Mouse (Mus musculus): ENCODE measurements around the gene Dusp12. TPM values are rescaled to one million over a fixed set of nuclear protein-coding genes. Genes with fewer than 3 reads are reported as not detected.

Gene Dusp12
- polyA plus RNA-seq (2021): 27.3 TPM

DNA sequence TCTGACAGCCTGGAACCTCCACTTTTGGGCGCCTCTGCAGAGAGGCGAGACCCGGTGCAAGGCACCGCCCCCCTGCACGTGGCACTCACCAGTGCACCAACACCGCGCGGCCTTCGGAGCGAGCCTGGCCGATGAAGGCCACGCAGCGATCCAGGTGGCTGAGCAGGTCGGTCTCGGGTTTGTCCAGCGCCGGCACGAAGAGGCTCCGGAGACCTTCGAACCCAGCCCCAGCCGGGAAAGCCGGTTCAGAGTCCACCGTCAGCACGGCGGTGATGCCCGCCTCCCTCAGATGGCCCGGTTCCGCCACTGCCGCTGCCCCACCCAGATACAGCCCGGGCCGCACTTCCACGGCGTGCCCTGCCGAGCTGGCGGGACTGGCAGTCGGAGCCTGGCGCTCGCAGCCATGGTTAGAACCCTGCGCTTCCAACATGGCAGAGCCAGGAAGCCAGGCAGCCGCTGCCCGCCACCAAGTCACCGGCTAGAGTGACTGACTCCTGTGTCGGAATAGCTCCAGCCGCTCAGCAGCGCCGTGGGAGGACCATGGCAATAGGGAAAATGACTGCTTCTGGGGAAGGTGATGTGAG, at the start of gene Dusp12, which contains the start of gene Gm26620:
Gene Dusp12 (minus strand): TSS at position 563 of the 584 bp plus-strand sequence.
Gene Gm26620 (plus strand): TSS at position 88 of the 584 bp plus-strand sequence.
- no peaks in the 10 kb centered on the region for H3K27me3 ChIP-seq
- in situ Hi-C loops (cut with MboI; ENCODE audit: low pct_unique_long_range_greater_than_20kb): loop anchor here (25.0 kb wide), 1 partner anchor 377 kb away; the partner anchor contains the start of genes Adamts4, B4galt3 and Ndufs2

DNA sequence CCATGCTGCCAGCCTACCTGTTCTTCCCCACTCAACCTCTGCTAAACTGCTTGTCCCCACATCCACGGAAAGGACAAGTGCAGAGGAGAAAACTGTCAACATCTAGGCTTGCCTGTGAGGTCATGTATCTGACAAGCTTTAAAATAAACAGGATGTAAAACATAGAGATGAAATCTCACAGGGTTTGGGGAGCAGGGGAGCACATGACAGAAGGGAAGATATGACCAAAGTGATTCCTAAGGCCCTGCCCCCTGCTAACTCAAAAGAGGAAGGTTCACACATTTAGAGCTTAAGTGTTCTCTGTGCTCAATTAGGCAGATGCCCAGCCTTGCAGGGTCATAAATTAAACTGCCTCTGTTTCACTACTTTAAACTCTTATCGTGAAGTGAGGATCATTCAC, 49.0 kb upstream of the Dusp12 start:
- H3K27me3 ChIP-seq: no peaks in the 10 kb centered on the region
- in situ Hi-C loops (cut with MboI; ENCODE audit: low pct_unique_long_range_greater_than_20kb): no loop called here
- DNase-seq (ENCODE audit: low read depth, low spot score): no peak
- ChIA-PET CTCF (interaction anchor here (1.4 kb wide), 1 partner anchor 16 kb away, joined by 3 read pairs; no protein-coding TSS in a partner anchor), POLR2A (no interaction called here)
- no peak for TF ChIP-seq CTCF (IDR thresholded peaks at IDR 0.05)
- ATAC-seq: no peak

More for the DNA sequence above, at the start of gene Dusp12, which contains the start of gene Gm26620:
- ChIA-PET POLR2A (no interaction called here), CTCF (interaction anchor here (1.1 to 1.2 kb wide), 3 partner anchors 10 to 23 kb away, joined by 4 to 9 read pairs (median 4); no protein-coding TSS in a partner anchor)
- peak; percentile 96 for TF ChIP-seq CTCF (IDR thresholded peaks at IDR 0.05)
- DNase-seq (ENCODE audit: low read depth, low spot score) (no peak), ATAC-seq (peak; percentile 99)

DNA sequence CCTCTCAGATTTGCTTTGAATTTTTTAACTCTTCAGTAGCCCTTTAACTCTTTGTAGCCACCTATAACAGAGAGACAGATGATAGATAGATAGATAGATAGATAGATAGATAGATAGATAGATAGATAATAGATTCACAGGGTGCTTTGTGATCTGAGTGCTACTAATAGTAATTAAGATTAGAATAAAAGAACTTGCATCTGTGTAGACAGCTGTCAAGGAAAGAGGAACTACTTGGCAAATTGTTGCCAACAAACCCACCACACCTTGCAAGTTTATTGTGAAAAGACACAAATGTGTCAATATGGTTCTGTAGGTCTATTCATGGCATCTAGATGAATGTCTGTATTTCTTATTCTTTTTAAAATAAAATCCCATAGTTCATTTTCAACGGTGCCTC, 48.6 kb upstream of the Dusp12 start:
- ATAC-seq: no peak
- POLR2A ChIA-PET: no interaction called here

GRCm38 (mm10) chr1:170933386-170933920, 48.1 kb upstream of the Dusp12 start:
- no peaks in the 10 kb centered on the region for H3K27me3 ChIP-seq
- DNase-seq (ENCODE audit: low read depth, low spot score) (no peak), ATAC-seq (no peak)
- ChIA-PET CTCF (no interaction called here), POLR2A (no interaction called here)
- in situ Hi-C loops (cut with MboI; ENCODE audit: low pct_unique_long_range_greater_than_20kb): no loop called here
- TF ChIP-seq CTCF (IDR thresholded peaks at IDR 0.05): no peak

More for the DNA sequence above, 48.6 kb upstream of the Dusp12 start:
- H3K27me3 ChIP-seq: no peaks in the 10 kb centered on the region
- CTCF ChIA-PET: interaction anchor here (1.4 kb wide), 1 partner anchor 15 kb away, joined by 3 read pairs; no protein-coding TSS in a partner anchor
- TF ChIP-seq CTCF (IDR thresholded peaks at IDR 0.05): no peak
- in situ Hi-C loops (cut with MboI; ENCODE audit: low pct_unique_long_range_greater_than_20kb): no loop called here
- DNase-seq (ENCODE audit: low read depth, low spot score): no peak

DNA sequence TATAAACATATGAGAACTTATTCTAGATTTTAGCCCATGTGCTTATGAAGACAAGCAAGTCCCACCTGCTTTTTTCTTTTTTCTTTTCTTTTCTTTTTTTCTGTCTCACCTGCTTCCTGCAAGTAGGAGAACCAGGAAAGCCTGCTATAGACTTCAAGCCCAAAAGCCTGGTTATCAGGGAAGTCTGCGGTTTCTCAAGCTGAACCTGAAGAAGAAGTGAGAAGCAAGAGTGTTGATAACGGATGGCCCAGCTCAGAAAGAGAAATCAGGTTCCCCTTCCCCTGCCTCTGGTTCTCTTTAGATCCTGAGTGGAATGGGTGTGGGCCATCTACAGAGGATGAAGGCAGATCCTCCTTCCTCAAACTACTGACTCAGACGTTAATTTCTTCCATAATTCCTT, 46.7 kb upstream of the Dusp12 start:
- ChIA-PET POLR2A (no interaction called here), CTCF (no interaction called here)
- no peak for TF ChIP-seq CTCF (IDR thresholded peaks at IDR 0.05)
- ATAC-seq (no peak), DNase-seq (ENCODE audit: low read depth, low spot score) (no peak)
- in situ Hi-C loops (cut with MboI; ENCODE audit: low pct_unique_long_range_greater_than_20kb): no loop called here
- H3K27me3 ChIP-seq: no peaks in the 10 kb centered on the region

GRCm38 (mm10) chr1:170929245-170929644, 43.9 kb upstream of the Dusp12 start:
- no peak for TF ChIP-seq CTCF (IDR thresholded peaks at IDR 0.05)
- no peak for ATAC-seq
- ChIA-PET CTCF (interaction anchor here (1.0 kb wide), 1 partner anchor 38 kb away, joined by 3 read pairs; no protein-coding TSS in a partner anchor), POLR2A (no interaction called here)
- no peaks in the 10 kb centered on the region for H3K27me3 ChIP-seq
- no peak for DNase-seq (ENCODE audit: low read depth, low spot score)
- in situ Hi-C loops (cut with MboI; ENCODE audit: low pct_unique_long_range_greater_than_20kb): no loop called here

DNA sequence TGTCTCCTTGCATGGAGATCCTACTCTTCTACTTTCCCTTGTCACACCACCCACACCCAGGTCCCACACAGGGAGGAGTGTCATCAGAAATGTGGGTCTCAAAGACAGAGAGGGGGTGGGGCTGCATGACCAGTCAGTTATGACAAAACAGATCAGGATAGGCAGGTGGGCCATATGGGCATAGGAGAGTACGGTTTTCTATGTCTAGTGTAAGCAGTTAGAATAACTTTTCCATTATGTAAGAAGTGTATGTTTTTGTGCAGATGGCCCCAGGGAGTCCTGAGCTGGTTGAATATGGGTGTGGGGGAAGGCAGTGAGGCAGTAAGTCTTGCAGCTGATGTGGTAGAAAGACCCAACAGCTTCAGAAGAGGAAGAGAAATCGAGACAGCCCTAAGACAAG, 43.1 kb upstream of the Dusp12 start:
- ChIA-PET POLR2A (no interaction called here), CTCF (no interaction called here)
- H3K27me3 ChIP-seq: no peaks in the 10 kb centered on the region
- no peak for DNase-seq (ENCODE audit: low read depth, low spot score)
- ATAC-seq: no peak
- no peak for TF ChIP-seq CTCF (IDR thresholded peaks at IDR 0.05)
- in situ Hi-C loops (cut with MboI; ENCODE audit: low pct_unique_long_range_greater_than_20kb): no loop called here

GRCm38 (mm10) chr1:170927378-170927777, 42.0 kb upstream of the Dusp12 start, which contains the start of gene Fcrla:
Fcrla (minus strand) TSS chr1:170927583.
- ChIA-PET CTCF (interaction anchor here (0.8 to 1.3 kb wide), 2 partner anchors 11 to 26 kb away, joined by 4 read pairs; no protein-coding TSS in a partner anchor), POLR2A (no interaction called here)
- in situ Hi-C loops (cut with MboI; ENCODE audit: low pct_unique_long_range_greater_than_20kb): no loop called here
- ATAC-seq (no peak), DNase-seq (ENCODE audit: low read depth, low spot score) (no peak)
- no peak for TF ChIP-seq CTCF (IDR thresholded peaks at IDR 0.05)
- H3K27me3 ChIP-seq: no peaks in the 10 kb centered on the region

DNA sequence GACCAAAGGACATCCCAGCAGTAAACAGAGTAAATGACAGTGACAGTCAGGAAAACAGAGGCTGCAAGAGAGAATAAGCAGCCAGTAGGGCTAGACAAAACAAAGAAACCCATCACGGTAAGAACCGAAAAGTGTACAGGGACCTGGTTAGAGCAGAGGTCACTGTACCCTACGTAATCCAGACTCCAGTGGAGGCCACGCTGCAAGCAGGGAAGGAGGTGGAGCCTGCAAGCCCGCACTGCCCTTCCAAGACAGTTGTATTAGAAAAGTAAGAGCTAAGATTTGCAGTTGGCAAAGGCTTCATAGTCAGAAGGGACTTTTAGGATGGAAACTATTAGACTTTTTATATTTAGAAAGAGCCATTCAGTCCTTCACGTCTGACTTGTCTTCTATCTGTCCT, 41.6 kb upstream of the Dusp12 start:
- H3K27me3 ChIP-seq: no peaks in the 10 kb centered on the region
- ATAC-seq: no peak
- ChIA-PET CTCF (interaction anchor here (0.8 to 1.3 kb wide), 2 partner anchors 12 to 25 kb away, joined by 4 read pairs; no protein-coding TSS in a partner anchor), POLR2A (no interaction called here)
- TF ChIP-seq CTCF (IDR thresholded peaks at IDR 0.05): no peak
- in situ Hi-C loops (cut with MboI; ENCODE audit: low pct_unique_long_range_greater_than_20kb): no loop called here
- DNase-seq (ENCODE audit: low read depth, low spot score): no peak

GRCm38 (mm10) chr1:170924485-170924884, 39.1 kb upstream of the Dusp12 start:
- no peak for DNase-seq (ENCODE audit: low read depth, low spot score)
- H3K27me3 ChIP-seq: peaks cover 6% of the 10 kb centered on the region
- in situ Hi-C loops (cut with MboI; ENCODE audit: low pct_unique_long_range_greater_than_20kb): no loop called here
- no peak for TF ChIP-seq CTCF (IDR thresholded peaks at IDR 0.05)
- ATAC-seq: no peak
- ChIA-PET POLR2A (no interaction called here), CTCF (interaction anchor here (1.2 kb wide), 1 partner anchor 15 kb away, joined by 4 read pairs; no protein-coding TSS in a partner anchor)

DNA sequence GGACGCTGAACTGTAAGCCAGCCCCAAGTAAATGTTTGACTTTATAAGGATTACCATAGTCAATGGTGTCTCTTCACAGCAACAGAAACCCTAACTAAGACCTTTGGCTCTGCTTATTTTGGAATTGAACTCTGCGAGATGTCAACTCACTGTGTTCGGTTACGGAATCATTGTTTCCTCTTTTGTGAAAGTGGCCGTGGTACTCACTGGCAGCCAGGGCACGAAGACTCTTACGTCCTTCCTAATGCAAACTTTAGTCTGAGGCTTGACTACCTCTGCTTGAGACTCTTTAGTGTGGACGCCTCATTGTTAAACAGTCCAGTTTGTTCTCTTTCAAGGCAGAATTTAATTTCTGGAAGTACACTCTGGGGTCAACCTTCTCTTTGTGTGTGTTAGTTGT, 34.0 kb upstream of the Dusp12 start:
- no peak for TF ChIP-seq CTCF (IDR thresholded peaks at IDR 0.05)
- ChIA-PET CTCF (interaction anchor here (1.0 kb wide), 1 partner anchor 15 kb away, joined by 3 read pairs; no protein-coding TSS in a partner anchor), POLR2A (no interaction called here)
- ATAC-seq (no peak), DNase-seq (ENCODE audit: low read depth, low spot score) (no peak)
- peaks cover 6% of the 10 kb centered on the region for H3K27me3 ChIP-seq
- in situ Hi-C loops (cut with MboI; ENCODE audit: low pct_unique_long_range_greater_than_20kb): no loop called here

Measured in Patski (cell line).